Mouse (Mus musculus): Measurements from ENCODE around the gene Nelfb.
"Not testable (repeated sequence)": the region's sequence is repeated elsewhere in the genome, so short reads cannot be mapped to it uniquely, and the experiment has no call there.

Nelfb gene

GRCm38 (mm10) chr2:25211121-25211670 is at the start of gene Nelfb:
TSS of gene Nelfb (minus strand) at chr2:25211489.
- DNase-seq, result peak; percentile 83

GRCm38 (mm10) chr2:25258887-25259286 is 47.6 kb upstream of the Nelfb start:
- no peak for DNase-seq

- not testable (repeated sequence) for DNase-seq
Measured at GRCm38 (mm10) chr2:25257250-25257649, 46.0 kb upstream of the Nelfb start.

GRCm38 (mm10) chr2:25256443-25257109 is 45.3 kb upstream of the Nelfb start:
- not testable (repeated sequence) for DNase-seq

- peak; percentile 87 for DNase-seq
Measured at GRCm38 (mm10) chr2:25255284-25255779, 44.0 kb upstream of the Nelfb start, which contains the start of gene Tmem203. TSS of gene Tmem203 (plus strand) at chr2:25255439.

GRCm38 (mm10) chr2:25252331-25252730 is 41.0 kb upstream of the Nelfb start:
- DNase-seq, result no peak

GRCm38 (mm10) chr2:25246183-25247072 is 35.1 kb upstream of the Nelfb start, which contains the start of gene AL732309.1:
TSS of gene AL732309.1 (minus strand) at chr2:25246863.
- no peak for DNase-seq

GRCm38 (mm10) chr2:25244144-25244543 is 32.9 kb upstream of the Nelfb start:
- no peak for DNase-seq

GRCm38 (mm10) chr2:25243342-25243741 is 32.1 kb upstream of the Nelfb start:
- no peak for DNase-seq

- DNase-seq, result peak; percentile 67
Measured at GRCm38 (mm10) chr2:25242101-25242506, 30.8 kb upstream of the Nelfb start, which contains the start of the genes Rnf208 and Cysrt1. TSS of gene Rnf208 (plus strand) at chr2:25242255. TSS of gene Cysrt1 (minus strand) at chr2:25242452.

- no peak for DNase-seq
Measured at GRCm38 (mm10) chr2:25241438-25241775, 30.1 kb upstream of the Nelfb start.

- peak; percentile 66 for DNase-seq
Measured at GRCm38 (mm10) chr2:25240723-25241437, 29.6 kb upstream of the Nelfb start.

GRCm38 (mm10) chr2:25240310-25240709 is 29.0 kb upstream of the Nelfb start:
- no peak for DNase-seq

- no peak for DNase-seq
Measured at GRCm38 (mm10) chr2:25239766-25240165, 28.5 kb upstream of the Nelfb start.

GRCm38 (mm10) chr2:25238106-25238505 is 26.8 kb upstream of the Nelfb start:
- no peak for DNase-seq

- no peak for DNase-seq
Measured at GRCm38 (mm10) chr2:25237522-25237921, 26.2 kb upstream of the Nelfb start.

- DNase-seq, result no peak
Measured at GRCm38 (mm10) chr2:25236614-25237013, 25.3 kb upstream of the Nelfb start, which contains the start of gene Rnf224. TSS of gene Rnf224 (minus strand) at chr2:25236787.

- DNase-seq, result no peak
Measured at GRCm38 (mm10) chr2:25234551-25235220, 23.4 kb upstream of the Nelfb start.

GRCm38 (mm10) chr2:25234050-25234449 is 22.8 kb upstream of the Nelfb start, which contains the start of gene Slc34a3:
TSS of gene Slc34a3 (minus strand) at chr2:25234364.
- no peak for DNase-seq

- no peak for DNase-seq
Measured at GRCm38 (mm10) chr2:25233421-25233820, 22.1 kb upstream of the Nelfb start.

GRCm38 (mm10) chr2:25231038-25231437 is 19.7 kb upstream of the Nelfb start:
- no peak for DNase-seq

- no peak for DNase-seq
Measured at GRCm38 (mm10) chr2:25230581-25230980, 19.3 kb upstream of the Nelfb start.
